Mouse (Mus musculus) heart, embryonic 16.5 days (tissue): ENCODE data around the gene Thpo. TPM values are rescaled to one million over a fixed set of nuclear protein-coding genes. Genes with fewer than 3 reads are reported as not detected.

Source experiments
- ATAC-seq: fragments of 200-750 bp; cut with Nextera tagmentation; replicated peaks from 2 replicates; pipeline ENCODE4 v1.8.0; 2017; ENCODE audit warnings: moderate number of reproducible peaks; ENCODE audit not compliant: insufficient read depth, low FRiP score; ENCODE audit errors: extremely low read depth
- H3K27ac ChIP-seq: fragments of 300-500 bp; sonication (generic); 2 replicates; pipeline ENCODE4 v1.5.1; 2014; ENCODE audit warnings: mild to moderate bottlenecking, low read length, control low read depth, moderate library complexity
- H3K27me3 ChIP-seq: fragments of 300-500 bp; sonication (generic); 2 replicates; pipeline ENCODE4 v1.6.1; 2014; ENCODE audit warnings: low read length, mixed read lengths; ENCODE audit not compliant: control insufficient read depth, insufficient read depth
- H3K36me3 ChIP-seq: fragments of 300-500 bp; sonication (generic); 2 replicates; pipeline ENCODE4 v1.6.1; 2014; ENCODE audit not compliant: control insufficient read depth, insufficient read depth
- H3K4me1 ChIP-seq: fragments of 300-500 bp; sonication (generic); 2 replicates; pipeline ENCODE4 v1.6.1; 2014; ENCODE audit warnings: low read length, mixed read lengths; ENCODE audit not compliant: control insufficient read depth, insufficient read depth
- H3K4me2 ChIP-seq: fragments of 300-500 bp; sonication (generic); 2 replicates; pipeline ENCODE4 v1.6.1; 2014; ENCODE audit warnings: low read depth, mild to moderate bottlenecking, control low read depth, low read length
- H3K4me3 ChIP-seq: fragments of 300-500 bp; sonication (generic); 2 replicates; pipeline ENCODE4 v1.5.1; 2014; ENCODE audit warnings: mild to moderate bottlenecking, control low read depth, low read length
- H3K9ac ChIP-seq: fragments of 300-500 bp; sonication (generic); 2 replicates; pipeline ENCODE4 v1.6.1; 2014; ENCODE audit warnings: low read length, control low read depth
- H3K9me3 ChIP-seq: fragments of 300-500 bp; sonication (generic); replicated peaks from 2 replicates; pipeline ENCODE4 v1.6.1; 2016; ENCODE audit warnings: low read length; ENCODE audit not compliant: control insufficient read depth
- WGBS: fragments of 180-500 bp; shearing (Covaris S2); extraction: QIAGEN DNeasy Blood & Tissue Kit; methylation state at CpG from one replicate; pipeline ENCODE4 v1.1.7; 2014; 5-methylcytosine and 5-hydroxymethylcytosine counted together
- polyA plus RNA-seq: library from polyadenylated mRNA; unstranded; fragments of >200 nt; fragmentation: Nextera tagmentation; extraction: Ambion mirVana; gene quantifications from 2 replicates; pipeline ENCODE4 v1.2.1, GENCODE M21; 2015

Gene Thpo
- 0.25 and 0.34 TPM in 2 replicates for polyA plus RNA-seq

GRCm38 (mm10) chr16:20733731-20734730 is at the start of gene Thpo:
Gene Thpo, minus strand, starts transcription at chr16:20734511.
- H3K4me1 ChIP-seq, result peaks cover 6% of the 10 kb centered on the region
- no peaks in the 10 kb centered on the region for H3K9me3 ChIP-seq
- no peaks in the 10 kb centered on the region for H3K36me3 ChIP-seq
- WGBS, result 3% methylated on average over 45 of the region's 45 CpGs
- no peak within 1 kb of the TSS for H3K27ac ChIP-seq
- peak within 1 kb of the TSS; percentile 75 for H3K9ac ChIP-seq
- peaks cover 51% of the 10 kb centered on the region for H3K27me3 ChIP-seq
- no peak for ATAC-seq
- H3K4me3 ChIP-seq, result peak within 1 kb of the TSS; percentile 70
- peak within 1 kb of the TSS; percentile 99 for H3K4me2 ChIP-seq

DNA sequence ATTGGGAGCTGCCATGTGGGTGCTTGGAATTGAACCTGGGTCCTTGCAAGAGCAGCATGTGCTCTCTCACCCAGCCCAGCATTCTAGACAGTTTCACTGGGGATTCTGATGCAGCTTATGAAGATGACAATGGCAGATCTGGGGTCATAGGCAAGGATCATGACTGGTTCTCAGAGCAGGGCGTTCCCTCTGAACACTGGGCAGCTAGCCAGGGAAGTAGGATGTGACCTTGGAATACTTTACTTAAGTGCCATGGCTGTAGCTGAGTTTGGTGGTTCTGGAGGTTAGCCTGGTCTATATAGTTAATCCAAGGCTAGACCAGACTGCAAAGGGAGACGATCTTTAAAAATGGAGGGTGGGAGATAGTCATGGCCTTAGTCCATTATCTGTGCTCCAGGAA is 49.6 kb upstream of the Thpo start:
- ATAC-seq, result no peak
- H3K4me1 ChIP-seq, result no peaks in the 10 kb centered on the region
- H3K9me3 ChIP-seq, result no peaks in the 10 kb centered on the region
- no peak overlapping the region for H3K4me3 ChIP-seq
- H3K9ac ChIP-seq, result no peak overlapping the region
- H3K4me2 ChIP-seq, result no peak overlapping the region
- H3K27ac ChIP-seq, result no peak overlapping the region
- H3K36me3 ChIP-seq, result no peaks in the 10 kb centered on the region
- 67% methylated on average over 2 of the region's 2 CpGs for WGBS
- H3K27me3 ChIP-seq, result no peaks in the 10 kb centered on the region

- no peaks in the 10 kb centered on the region for H3K4me1 ChIP-seq
- H3K36me3 ChIP-seq, result no peaks in the 10 kb centered on the region
- no peak overlapping the region for H3K9ac ChIP-seq
- H3K27me3 ChIP-seq, result no peaks in the 10 kb centered on the region
- H3K4me2 ChIP-seq, result no peak overlapping the region
- H3K27ac ChIP-seq, result no peak overlapping the region
- no peak for ATAC-seq
- no peaks in the 10 kb centered on the region for H3K9me3 ChIP-seq
- 73% methylated on average over 4 of the region's 4 CpGs for WGBS
- H3K4me3 ChIP-seq, result no peak overlapping the region
Measured at GRCm38 (mm10) chr16:20781101-20781630, 46.9 kb upstream of the Thpo start.

- H3K4me1 ChIP-seq, result no peaks in the 10 kb centered on the region
- H3K27ac ChIP-seq, result no peak overlapping the region
- ATAC-seq, result no peak
- H3K9me3 ChIP-seq, result no peaks in the 10 kb centered on the region
- H3K4me3 ChIP-seq, result no peak overlapping the region
- no peak overlapping the region for H3K9ac ChIP-seq
- WGBS, result 68% methylated on average over 3 of the region's 3 CpGs
- no peak overlapping the region for H3K4me2 ChIP-seq
- no peaks in the 10 kb centered on the region for H3K36me3 ChIP-seq
- no peaks in the 10 kb centered on the region for H3K27me3 ChIP-seq
Measured at GRCm38 (mm10) chr16:20779846-20780245, 45.5 kb upstream of the Thpo start.

- Histone ChIP-seq H3K27ac (no peak overlapping the region), H3K4me2 (no peak overlapping the region), H3K4me1 (no peaks in the 10 kb centered on the region), H3K36me3 (no peaks in the 10 kb centered on the region), H3K9ac (no peak overlapping the region), H3K27me3 (no peaks in the 10 kb centered on the region), H3K4me3 (no peak overlapping the region), H3K9me3 (peaks cover 8% of the 10 kb centered on the region; the same call in 1 of the 2 replicates)
- ATAC-seq, result no peak
- WGBS, result 66% methylated on average over 5 of the region's 5 CpGs
Measured at GRCm38 (mm10) chr16:20775021-20775420, 40.7 kb upstream of the Thpo start.

- H3K4me1 ChIP-seq, result no peaks in the 10 kb centered on the region
- no peak for ATAC-seq
- H3K9ac ChIP-seq, result no peak overlapping the region
- H3K4me2 ChIP-seq, result no peak overlapping the region
- H3K9me3 ChIP-seq, result no peaks in the 10 kb centered on the region
- H3K36me3 ChIP-seq, result no peaks in the 10 kb centered on the region
- no peaks in the 10 kb centered on the region for H3K27me3 ChIP-seq
- no peak overlapping the region for H3K27ac ChIP-seq
- 42% methylated on average over 9 of the region's 9 CpGs for WGBS
- no peak overlapping the region for H3K4me3 ChIP-seq
Measured at GRCm38 (mm10) chr16:20765244-20765643, 30.9 kb upstream of the Thpo start.

DNA sequence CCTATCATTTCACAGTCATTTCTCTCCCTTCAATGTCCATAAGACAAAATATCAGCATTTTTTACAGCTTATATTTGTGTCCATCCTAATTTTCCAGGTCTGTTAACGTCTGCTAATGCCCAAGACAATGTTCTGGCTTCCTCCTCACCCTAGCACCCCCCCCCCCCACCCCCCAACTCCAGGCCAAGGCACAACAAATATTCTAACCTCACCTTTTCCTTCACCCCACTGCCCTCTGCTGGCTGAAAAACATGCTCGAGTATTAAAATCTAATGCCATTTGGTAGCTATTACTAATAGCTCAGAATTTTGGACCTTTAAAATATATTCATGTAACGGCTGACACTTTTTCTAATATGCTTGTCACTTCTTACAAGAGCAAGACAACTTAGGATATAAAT is 27.4 kb upstream of the Thpo start:
- no peaks in the 10 kb centered on the region for H3K4me1 ChIP-seq
- no peak overlapping the region for H3K4me3 ChIP-seq
- ATAC-seq, result no peak
- no peaks in the 10 kb centered on the region for H3K9me3 ChIP-seq
- no peak overlapping the region for H3K27ac ChIP-seq
- WGBS, result 4% methylated on average over 3 of the region's 3 CpGs
- H3K36me3 ChIP-seq, result no peaks in the 10 kb centered on the region
- H3K27me3 ChIP-seq, result no peaks in the 10 kb centered on the region
- H3K9ac ChIP-seq, result no peak overlapping the region
- no peak overlapping the region for H3K4me2 ChIP-seq

DNA sequence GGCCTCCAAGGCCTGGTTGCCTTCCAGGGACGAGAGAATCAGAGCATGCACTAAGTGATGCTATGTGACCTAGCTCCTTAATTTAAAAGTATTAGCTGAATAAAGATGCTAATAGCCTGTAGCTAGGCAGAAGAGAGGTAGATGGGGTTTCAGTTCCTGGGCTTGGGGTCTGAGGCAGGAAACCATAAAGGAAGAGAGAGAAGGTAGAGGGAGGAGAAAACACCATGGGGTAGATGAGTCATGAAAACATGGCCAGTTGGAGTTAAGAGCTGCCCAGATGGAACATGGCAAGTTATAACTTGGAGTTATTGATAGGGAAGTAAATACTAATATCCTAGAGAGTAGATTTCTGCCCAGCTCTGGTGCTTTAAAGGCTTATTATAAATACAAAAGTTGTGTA is 23.1 kb upstream of the Thpo start:
- 57% methylated on average over 1 of the region's 1 CpGs for whole genome bisulfite sequencing
- H3K9me3 ChIP-seq, result no peaks in the 10 kb centered on the region
- H3K27ac ChIP-seq, result no peak overlapping the region
- H3K9ac ChIP-seq, result no peak overlapping the region
- no peak for ATAC-seq
- no peaks in the 10 kb centered on the region for H3K36me3 ChIP-seq
- no peaks in the 10 kb centered on the region for H3K4me1 ChIP-seq
- no peak overlapping the region for H3K4me2 ChIP-seq
- H3K4me3 ChIP-seq, result no peak overlapping the region
- no peaks in the 10 kb centered on the region for H3K27me3 ChIP-seq

GRCm38 (mm10) chr16:20756052-20756451 is 21.7 kb upstream of the Thpo start:
- ATAC-seq, result no peak
- no peaks in the 10 kb centered on the region for H3K27me3 ChIP-seq
- H3K9me3 ChIP-seq, result no peaks in the 10 kb centered on the region
- H3K4me3 ChIP-seq, result no peak overlapping the region
- no peaks in the 10 kb centered on the region for H3K4me1 ChIP-seq
- no peaks in the 10 kb centered on the region for H3K36me3 ChIP-seq
- no peak overlapping the region for H3K4me2 ChIP-seq
- H3K9ac ChIP-seq, result no peak overlapping the region
- no peak overlapping the region for H3K27ac ChIP-seq
- WGBS, result 83% methylated on average over 5 of the region's 5 CpGs
